Mouse (Mus musculus) spleen, postnatal 14 days (tissue): ENCODE data around the gene Cfap97d1.
A peak's percentile ranks its signal among the peaks of the same experiment; 100 is the strongest.
"Not testable (repeated sequence)": the region's sequence is repeated elsewhere in the genome, so short reads cannot be mapped to it uniquely, and the experiment has no call there.

Experiments
- DNase-seq, 2 experiments: peaks; one replicate each; pipeline ENCODE4 v3.0.0; 2021 to 2022; ENCODE audit warnings: low spot score in 2 of 2

Gene Cfap97d1

DNA sequence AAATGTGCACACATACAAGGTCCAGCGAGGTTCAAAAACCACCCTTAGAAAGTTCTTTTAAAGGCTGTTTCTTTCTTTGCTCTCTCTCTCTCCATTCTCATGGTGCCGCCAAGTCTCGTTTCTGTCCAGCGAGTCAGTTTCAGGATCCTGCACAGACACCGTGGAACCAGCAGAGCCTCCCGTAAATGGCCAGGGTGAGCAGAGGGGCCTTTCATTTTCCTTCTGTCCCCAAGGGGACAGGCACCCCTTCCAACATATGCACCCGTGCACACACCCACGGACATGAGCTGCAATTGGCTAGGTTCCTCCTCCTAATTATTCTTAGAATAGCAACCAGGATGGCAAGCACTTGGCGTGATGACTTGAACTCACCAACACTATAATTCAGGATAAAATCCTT, 10.6 kb upstream of the Cfap97d1 start:
- no peak for DNase-seq

GRCm38 (mm10) chr11:101974181-101974580, 9.9 kb upstream of the Cfap97d1 start:
- no peak for DNase-seq

GRCm38 (mm10) chr11:101974923-101975322, 9.2 kb upstream of the Cfap97d1 start:
- no peak for DNase-seq

DNA sequence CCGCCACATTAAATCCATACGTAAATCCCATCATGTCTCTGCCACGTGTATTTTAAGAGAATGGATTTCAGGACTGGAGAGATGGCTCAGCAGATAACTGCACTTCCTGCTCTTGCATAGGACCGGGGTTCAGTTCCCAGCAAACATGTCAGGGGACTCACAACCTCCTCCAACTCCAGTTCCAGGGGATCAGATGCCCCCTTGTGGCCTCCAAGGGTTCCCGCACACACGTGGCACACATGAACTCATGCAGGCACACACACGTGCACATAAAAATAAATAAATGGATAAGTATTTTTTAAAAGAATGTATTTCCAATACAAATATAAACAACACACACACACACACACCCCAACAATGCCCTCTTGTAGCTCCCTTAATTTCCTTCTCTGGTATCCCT, 7.1 kb upstream of the Cfap97d1 start:
- no peak for DNase-seq

DNA sequence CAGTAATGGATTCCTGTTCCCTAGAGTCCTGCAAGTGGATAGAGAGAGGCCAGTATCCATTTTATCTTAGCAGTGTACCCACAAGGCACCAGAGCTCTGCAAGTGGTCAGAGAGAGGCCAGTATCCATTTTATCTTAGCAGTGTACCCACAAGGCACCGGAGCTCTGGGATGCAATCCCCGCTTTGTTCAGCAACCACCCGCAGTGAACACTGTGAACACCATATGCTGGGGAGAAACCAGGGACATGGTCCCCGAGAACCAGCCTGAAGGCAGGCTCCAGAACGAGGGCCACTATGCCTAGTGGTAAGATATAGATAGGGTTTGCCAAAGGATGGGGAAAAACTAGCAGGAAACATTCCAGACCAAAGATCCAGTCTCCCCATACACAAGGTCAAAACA, 4.9 kb upstream of the Cfap97d1 start:
- DNase-seq: no peak

DNA sequence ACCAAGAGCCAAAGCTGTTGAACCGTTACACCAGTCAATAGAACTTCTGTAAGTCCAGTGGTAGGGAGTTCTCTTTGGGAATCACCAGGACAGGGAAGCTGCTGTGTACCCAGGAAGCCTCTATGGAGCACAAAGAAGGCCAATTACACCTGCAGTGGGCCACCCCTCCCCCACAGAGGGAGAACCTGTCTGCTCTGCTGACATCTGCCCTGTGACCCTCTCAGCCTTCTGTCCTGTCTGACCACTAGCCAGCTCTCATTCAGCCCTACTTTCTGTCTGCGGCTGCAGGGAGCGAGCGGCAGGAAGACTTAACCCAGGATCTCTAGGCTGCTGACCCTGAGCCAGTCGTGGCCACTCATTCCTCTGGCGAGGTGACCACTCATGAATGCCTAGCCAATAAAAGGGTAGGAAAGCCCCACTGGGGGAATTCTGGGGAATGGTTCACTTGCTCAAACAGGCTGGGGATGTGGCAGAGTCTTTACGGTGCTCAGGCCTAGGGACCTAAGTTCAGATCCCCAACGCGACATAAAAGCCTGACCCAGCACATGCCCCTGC, 3.4 kb upstream of the Cfap97d1 start:
- DNase-seq: no peak

- DNase-seq: no peak
These were observed 2.2 kb upstream of the Cfap97d1 start for GRCm38 (mm10) chr11:101981850-101982249.

DNA sequence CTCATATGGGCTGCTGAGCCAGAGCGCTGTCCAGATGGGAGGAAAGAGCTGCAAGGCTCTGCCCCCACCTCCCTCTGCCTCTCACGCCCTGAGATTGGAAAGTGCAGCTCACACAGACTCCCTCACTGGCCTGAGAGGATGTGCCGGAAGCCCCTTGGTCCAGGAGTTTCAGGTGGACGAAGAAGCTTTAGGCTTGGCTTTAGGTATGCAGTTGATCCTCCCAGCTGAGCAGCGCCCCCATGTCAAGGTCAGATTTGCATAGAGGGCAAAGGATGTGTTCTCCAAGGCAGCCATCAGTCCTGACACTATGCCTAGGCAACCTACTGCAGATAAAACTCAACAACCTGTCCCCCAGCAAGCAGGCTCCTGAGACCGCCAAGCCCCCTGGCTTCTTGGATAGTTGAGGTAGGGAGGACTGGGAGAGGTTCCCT, 1.1 kb upstream of the Cfap97d1 start:
- no peak for DNase-seq

DNA sequence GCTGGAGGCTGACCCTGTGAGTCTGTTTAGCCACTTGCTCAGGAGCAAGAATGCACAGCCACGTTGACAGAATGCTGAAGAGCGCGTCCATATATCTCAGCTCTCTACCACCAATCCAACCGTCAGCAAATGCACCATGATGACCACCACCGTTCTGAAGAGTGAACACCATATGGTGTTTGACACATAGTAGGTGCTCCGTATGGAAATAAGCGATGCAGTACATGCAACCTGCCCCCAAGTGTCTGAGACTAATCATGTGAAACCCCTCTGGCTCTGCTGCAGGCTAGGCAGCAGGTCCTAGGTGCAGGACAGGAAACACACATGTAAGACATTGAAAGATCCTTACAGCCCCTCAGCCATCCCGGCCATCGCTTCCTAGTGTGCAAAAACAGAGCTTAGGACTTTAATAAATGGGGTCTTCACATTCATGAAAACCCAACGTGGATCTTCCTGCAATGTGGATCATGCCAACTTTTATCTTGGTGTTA, 603 bp upstream of the Cfap97d1 start:
- no peak for DNase-seq

DNA sequence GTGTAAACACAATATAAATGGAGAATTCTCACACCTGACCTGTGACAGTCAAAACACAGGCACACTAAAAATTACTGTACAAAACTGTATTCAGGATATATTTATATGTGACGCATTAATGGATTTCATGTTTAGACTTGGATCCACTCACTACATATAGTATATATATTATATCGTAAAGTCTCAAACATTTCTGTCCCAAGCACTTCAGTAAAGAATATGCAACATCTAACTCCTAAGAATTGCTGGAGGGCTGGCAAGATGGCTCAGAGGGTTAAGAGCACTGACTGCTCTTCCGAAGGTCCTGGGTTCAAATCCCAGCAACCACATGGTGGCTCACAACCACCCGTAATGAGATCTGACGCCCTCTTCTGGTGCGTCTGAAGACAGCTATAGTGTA, 1.4 kb downstream of the Cfap97d1 start:
- not testable (repeated sequence) for DNase-seq

GRCm38 (mm10) chr11:101985990-101986389, 1.9 kb downstream of the Cfap97d1 start:
- peak; percentile 53 to 61 for DNase-seq

DNA sequence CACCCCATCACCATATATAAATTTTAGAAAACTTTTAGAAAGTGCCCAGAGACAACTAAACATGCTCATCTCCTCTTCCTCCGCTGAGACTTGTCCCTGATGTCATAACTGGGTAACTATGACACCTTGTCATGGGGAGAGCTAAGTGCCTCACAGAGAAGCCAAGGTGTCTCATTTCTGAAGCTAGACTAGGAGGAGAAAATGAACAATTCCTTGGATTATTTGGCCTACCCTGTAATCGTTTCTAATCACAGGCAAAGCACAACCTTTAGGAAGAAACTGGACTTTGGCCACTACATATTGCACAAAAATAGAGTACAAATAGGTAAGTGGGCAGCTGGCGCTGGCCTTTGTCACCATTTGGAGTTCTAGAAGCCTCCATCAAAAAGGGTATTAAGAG, 2.8 kb downstream of the Cfap97d1 start, which contains the start of gene Dusp3:
TSS of gene Dusp3 (minus strand) at position 101 of the 400 bp plus-strand sequence.
- no peak for DNase-seq

DNA sequence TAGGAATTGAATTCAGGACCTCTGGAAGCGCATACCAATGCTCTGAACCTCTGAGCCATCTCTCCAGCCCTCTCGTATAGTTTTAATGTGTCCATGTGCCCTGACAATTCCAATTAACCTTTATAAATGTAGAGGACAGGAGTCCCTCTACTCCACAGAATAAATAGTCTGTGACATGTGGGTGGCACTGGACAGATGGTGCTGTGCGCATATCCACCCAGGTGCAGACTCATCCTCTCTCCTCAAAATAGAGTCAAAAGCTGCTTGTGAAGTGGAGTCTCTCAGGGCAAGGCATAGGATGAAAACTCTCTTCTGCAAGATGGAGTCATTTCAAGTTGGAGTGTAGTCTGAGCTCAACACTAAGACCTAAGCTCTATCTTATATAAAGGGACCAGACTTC, 6.2 kb downstream of the Cfap97d1 start:
- DNase-seq: no peak

DNA sequence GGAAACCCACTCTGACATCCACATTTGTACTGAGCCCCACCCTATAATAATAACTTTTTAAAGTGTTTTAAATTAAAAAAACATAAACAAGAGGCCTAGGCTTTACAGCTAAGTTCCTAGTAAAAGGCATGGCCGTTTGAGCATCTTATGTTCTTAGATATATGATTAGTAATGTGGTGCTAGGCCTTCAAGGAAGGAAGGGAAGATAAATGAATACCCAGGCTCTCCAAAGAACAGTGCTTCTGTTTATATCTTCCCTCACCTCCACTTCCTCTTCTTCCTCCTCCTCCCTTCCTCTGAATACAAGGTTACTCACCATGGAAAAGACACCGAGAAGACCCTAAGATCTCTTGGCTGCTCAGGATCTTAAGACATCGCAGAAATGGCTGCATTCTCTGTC, 7.7 kb downstream of the Cfap97d1 start:
- no peak for DNase-seq

DNA sequence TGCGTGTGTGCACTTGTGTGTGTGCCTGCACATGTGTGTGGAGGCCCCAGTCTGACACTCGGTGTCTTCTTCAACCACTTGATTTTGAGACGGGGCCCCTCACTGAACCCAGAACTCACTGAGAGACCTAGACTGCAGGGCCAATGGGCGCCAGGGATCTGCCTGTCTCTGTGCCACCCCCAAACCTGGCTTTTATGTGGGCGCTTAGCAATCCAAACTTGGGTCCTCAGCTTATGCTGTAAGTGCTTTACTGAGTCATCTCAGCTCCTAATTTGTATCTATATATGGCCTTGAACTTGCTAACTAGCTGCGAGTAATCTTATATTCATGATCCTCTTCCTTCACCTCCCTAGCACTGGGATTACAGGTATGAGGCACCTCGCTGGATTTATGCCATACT, 8.3 kb downstream of the Cfap97d1 start:
- no peak for DNase-seq

GRCm38 (mm10) chr11:101994100-101994499, 10.0 kb downstream of the Cfap97d1 start:
- DNase-seq: no peak

DNA sequence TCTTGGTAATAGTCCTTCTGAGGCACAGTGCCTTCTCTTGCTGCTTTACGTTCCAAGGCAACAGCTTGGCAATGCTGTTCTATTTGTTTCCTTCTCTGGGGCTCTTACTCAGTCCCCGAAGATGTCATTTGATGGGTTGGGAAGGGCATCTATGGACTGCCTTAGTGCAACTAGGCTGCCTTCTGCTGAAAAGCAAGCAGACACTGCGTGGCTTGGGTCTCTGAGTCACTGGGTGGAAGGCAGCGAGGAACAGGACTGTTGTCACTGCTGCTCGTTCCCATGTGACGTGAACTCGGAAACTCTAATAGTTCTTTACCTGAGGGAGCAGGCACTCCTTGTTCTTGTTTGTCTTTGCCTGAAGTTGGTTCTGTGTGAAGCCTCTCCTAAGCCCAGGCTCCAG, 11.9 kb downstream of the Cfap97d1 start:
- DNase-seq: no peak

DNA sequence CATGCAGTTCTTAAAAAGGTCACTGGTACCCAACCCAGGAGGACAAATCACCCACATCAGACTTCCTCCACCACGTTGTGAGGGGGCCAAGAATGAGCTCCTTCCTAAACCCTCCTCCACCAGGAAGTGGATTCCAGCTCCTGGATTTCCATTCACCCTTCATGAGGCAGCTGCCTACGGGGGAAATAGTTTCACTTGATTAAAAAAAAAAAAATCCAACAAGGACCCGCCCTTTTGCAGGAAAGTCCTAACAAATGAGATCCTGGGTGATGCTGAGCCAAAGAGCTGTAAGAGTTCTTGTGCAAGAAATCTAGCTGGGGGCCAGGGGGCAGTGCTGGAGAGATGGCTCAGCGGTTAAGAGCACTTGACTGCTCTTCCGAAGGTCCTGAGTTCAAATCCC, 14.2 kb downstream of the Cfap97d1 start:
- no peak for DNase-seq

DNA sequence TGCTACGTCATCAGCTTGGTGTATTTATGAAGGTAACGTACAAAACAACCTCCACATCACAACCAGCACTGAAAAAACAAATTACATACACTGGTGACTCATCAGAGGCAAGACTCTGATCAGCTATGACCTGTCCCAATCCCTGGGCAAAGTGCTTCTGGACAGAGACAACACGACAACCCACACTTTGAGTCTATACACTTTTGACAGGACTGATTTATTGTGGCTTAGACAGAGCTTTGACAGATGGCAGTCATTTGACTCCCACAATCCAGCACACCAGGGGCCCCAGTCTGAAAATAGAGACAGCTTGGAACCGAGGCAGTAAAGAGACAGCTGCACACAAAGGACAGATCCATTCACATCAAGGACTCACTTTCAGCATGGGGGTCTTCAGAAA, 15.4 kb downstream of the Cfap97d1 start:
- DNase-seq: no peak

DNA sequence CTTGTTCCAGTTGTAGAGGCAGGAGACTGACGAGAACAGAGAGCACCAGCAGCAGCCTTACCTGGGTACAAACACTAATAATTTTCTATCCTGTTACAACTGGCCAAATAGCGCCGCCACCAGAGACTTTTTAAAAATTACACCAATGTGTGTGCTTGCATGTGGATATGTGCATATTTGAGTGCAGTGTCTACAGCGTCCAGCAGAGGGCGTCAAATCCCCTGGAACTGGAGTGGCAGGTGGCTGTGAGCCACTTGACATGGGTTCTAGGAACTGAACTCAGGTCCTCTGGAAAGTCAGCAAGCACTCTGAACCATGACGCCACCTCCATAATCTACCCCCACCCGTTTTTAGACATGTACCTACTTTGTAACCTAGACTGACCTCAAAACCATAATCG, 20.2 kb downstream of the Cfap97d1 start:
- DNase-seq: no peak

DNA sequence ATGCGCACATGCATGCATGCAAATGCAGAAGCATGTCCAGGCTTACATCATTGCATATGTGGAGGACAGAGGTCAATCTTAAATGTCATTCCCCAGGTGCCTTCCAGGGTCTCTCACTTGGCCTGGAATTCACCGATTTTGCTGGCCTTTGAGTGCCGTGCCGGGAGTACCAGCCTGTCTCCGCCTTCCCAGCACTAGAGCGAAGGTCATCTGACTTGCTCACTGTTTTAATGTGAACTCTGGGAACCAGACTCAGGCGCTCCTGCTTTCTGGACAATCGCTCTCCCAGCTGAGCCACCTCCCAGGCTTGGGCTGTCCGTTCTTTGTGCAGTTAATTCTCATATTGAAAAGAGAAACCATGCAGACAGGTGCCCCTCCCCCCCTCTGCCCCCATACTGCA, 22.2 kb downstream of the Cfap97d1 start:
- DNase-seq: no peak

DNA sequence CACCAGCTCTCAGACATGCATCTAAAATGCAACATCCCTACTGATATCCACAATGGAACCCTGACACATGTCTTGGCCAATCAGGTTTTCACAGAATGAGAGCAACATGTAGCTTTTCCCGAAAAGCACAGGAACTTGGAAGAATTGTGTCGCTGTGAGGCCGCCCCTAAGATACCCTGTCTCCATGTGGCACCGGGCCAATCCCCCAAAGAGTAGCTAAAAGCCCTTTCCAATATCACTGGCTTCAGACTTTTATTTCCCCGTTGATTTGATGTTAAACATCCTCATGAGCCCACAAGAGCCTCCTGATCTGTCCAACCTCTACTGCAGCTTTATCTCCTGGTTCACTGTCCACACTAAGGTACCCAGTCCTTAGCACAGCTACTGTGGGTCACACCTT, 22.6 kb downstream of the Cfap97d1 start:
- no peak for DNase-seq

GRCm38 (mm10) chr11:102008372-102008771, 24.3 kb downstream of the Cfap97d1 start:
- no peak for DNase-seq

GRCm38 (mm10) chr11:102008954-102009637, 25.0 kb downstream of the Cfap97d1 start:
- no peak for DNase-seq
